Mouse (Mus musculus) stomach, postnatal 0 days (tissue): ENCODE data around the gene Kcnk7.

Source experiments
- CTCF ChIP-seq: IDR thresholded peaks from 2 replicates; pipeline ENCODE4 v1.5.1; 2016; ENCODE audit warnings: antibody characterized with exemption, low read depth, mild to moderate bottlenecking, moderate library complexity
- EP300 ChIP-seq: optimal IDR thresholded peaks from 2 replicates; pipeline ENCODE3; 2016; ENCODE audit warnings: antibody characterized with exemption

DNA sequence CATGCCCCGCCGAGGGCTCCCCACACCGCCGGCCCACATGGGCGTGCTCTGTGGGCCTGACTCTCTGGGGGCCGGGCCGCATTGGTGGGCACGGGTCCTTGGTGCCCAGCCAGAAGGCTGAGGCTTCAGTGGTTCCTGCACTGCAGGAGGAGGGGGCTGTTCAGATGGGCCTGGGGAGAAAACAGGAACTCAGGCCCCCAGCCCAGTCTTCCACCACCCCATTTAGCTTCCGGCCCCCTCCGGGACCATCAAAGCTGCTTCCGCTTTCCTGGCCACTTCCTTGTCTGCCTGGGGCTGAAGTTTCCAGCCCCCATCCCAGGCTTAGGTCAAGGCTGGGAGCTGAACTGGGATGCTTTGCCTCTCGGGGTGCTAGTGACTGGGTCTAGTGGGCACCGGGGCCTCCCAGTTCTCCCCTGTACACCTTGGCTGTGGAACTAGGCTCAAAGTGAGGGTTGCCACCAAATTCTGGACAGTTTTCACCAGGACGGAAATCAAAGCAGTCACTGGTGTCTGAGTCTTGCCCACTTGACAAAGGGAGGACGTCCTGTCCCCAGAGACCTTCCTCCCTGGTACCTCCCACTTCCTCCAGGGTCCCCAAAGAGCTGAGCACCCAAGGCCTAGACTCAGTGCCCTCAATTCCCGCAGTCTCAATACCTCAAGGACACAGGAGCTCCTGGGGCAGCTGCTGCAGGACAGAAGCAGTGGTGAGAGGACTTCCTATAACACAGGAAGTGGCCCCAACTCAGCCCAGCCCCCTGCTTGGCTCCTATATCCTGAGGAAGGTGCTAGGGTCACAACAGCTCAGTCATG, 43.0 kb upstream of the Kcnk7 start:
- TF ChIP-seq CTCF, result no peak
- TF ChIP-seq EP300, result no peak
